ENCODE assay signal across 23 mouse cellular contexts in the genomic region with DNA sequence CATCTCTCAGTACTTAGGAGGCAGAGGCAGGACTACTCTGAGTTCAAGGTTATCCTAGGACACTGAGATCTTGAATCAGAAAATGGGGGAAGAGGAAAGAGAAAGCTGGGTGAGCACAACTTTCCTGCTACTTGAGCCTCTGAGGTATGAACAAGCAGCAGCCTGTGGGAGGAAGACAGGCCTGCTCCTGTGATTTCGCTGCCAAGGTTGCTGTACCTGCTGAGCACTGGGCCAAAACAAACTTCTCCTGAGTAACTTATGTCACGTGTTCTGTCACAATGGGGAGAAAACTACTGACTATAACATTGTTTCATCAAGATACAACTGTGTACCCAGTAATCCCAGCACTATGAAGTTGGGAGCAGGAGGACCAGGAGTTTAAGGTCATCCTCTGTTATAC. TPM values are rescaled to one million over a fixed set of nuclear protein-coding genes. Genes with fewer than 3 reads are reported as not detected.
"Had no signal": no experiment of that assay in that cellular context is flagged by ENCODE, and none has a peak within 500 bp of the region (broad histone marks: within the 10 kb centered on the region; RNA-seq: fewer than 3 reads in every experiment).

No protein-coding gene starts in this region.

- H3K4me2 ChIP-seq: limb, embryonic 12.5 days; liver, embryonic 11.5 days; liver, embryonic 15.5 days; lung, embryonic 15.5 days; neural tube, embryonic 12.5 days had no signal

- ATAC-seq: intestine, embryonic 16.5 days had no signal

- H3K9ac ChIP-seq: limb, embryonic 12.5 days; liver, embryonic 15.5 days; lung, embryonic 15.5 days; neural tube, embryonic 12.5 days had no signal

- H3K4me3 ChIP-seq: limb, embryonic 12.5 days; liver, embryonic 15.5 days; lung, embryonic 15.5 days; midbrain, embryonic 10.5 days; neural tube, embryonic 12.5 days had no signal

- H3K9me3 ChIP-seq: limb, embryonic 12.5 days; liver, embryonic 15.5 days; lung, embryonic 15.5 days; midbrain, embryonic 10.5 days; neural tube, embryonic 12.5 days had no signal

- DNase-seq: layer of hippocampus, adult 9-11 months; layer of hippocampus, postnatal 36 days; midbrain, embryonic 14.5 days; retina, postnatal 1 day; right cerebral cortex, postnatal 4 days; spleen, adult 18-20 months; thymus, postnatal 4 days had no signal

- H3K27ac ChIP-seq: limb, embryonic 12.5 days; liver, embryonic 15.5 days; lung, embryonic 15.5 days; midbrain, embryonic 10.5 days; neural tube, embryonic 12.5 days had no signal

- H3K27me3 ChIP-seq: limb, embryonic 12.5 days; liver, embryonic 15.5 days; lung, embryonic 15.5 days; neural tube, embryonic 12.5 days had no signal

- H3K4me1 ChIP-seq: limb, embryonic 12.5 days; lung, embryonic 15.5 days; midbrain, embryonic 10.5 days; neural tube, embryonic 12.5 days had no signal

RNA-seq across cellular contexts. Expression of a gene that starts 12.0 kb away (rescaled TPM):
- total RNA-seq: layer of hippocampus, adult 18-20 months; layer of hippocampus, postnatal 36 days; left cerebral cortex, postnatal 36 days; megakaryocyte, adult 5-6 weeks; monocyte, adult 5-6 weeks; neutrophil, adult 5-6 weeks had no signal
- polyA plus RNA-seq: kidney, embryonic 16.5 days; limb, embryonic 12.5 days; liver, embryonic 11.5 days; liver, embryonic 15.5 days; lung, embryonic 15.5 days; midbrain, embryonic 10.5 days; midbrain, embryonic 14.5 days; neural tube, embryonic 12.5 days; stomach, embryonic 14.5 days; thymus, postnatal 0 days had no signal

RNA-seq across cellular contexts. Expression of a gene that starts 42.2 kb away (rescaled TPM):
- total RNA-seq: left cerebral cortex, postnatal 36 days; megakaryocyte, adult 5-6 weeks; monocyte, adult 5-6 weeks; neutrophil, adult 5-6 weeks had no signal
- polyA plus RNA-seq: limb, embryonic 12.5 days; lung, embryonic 15.5 days; midbrain, embryonic 10.5 days; midbrain, embryonic 14.5 days; neural tube, embryonic 12.5 days; testis, adult 2 months had no signal
